Mouse (Mus musculus): ENCODE data around the gene Frmd4a. TPM values are rescaled to one million over a fixed set of nuclear protein-coding genes. Genes with fewer than 3 reads are reported as not detected.

Frmd4a gene
- total RNA-seq, 2 experiments from 2014 or later = 86.4 to 94.1 TPM

DNA sequence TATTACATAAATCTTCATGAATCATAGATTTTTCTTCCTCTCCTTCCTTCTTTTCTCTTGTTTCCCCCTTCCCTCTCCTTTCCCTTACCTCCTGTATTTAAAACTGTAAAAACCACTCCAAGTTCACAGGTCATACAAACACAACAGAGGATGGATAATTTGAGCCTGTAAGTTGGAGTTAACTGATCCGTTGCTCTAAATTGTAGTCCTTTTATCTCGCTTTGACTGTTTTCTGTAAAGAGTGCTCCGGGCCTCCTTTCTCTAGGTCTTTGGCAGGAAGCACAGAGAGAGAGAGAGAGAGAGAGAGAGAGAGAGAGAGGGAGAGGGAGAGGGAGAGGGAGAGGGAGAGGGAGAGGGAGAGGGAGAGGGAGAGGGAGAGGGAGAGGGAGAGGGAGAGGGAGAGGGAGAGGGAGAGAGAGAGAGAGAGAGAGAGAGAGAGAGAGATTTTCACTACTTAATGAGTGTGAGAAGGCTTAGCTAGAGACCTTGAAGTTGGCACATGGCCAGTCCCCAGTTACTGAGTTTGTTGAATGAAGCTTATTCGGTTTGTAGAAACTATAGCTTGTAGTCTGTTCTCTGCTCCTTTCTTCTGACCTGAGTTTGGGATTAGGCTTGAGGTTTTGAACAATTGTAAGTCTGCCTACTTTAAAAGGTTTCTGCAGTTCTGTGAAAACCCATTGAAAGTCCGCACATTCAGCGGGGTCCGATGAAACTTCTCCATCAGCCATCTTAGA is 499.5 kb downstream of the Frmd4a start:
- DNase-seq (ENCODE audit: low spot score in 2 of 2) = peak; percentile 37 to 61
- intact Hi-C loops (cut with DNase I) = no loop called here

DNA sequence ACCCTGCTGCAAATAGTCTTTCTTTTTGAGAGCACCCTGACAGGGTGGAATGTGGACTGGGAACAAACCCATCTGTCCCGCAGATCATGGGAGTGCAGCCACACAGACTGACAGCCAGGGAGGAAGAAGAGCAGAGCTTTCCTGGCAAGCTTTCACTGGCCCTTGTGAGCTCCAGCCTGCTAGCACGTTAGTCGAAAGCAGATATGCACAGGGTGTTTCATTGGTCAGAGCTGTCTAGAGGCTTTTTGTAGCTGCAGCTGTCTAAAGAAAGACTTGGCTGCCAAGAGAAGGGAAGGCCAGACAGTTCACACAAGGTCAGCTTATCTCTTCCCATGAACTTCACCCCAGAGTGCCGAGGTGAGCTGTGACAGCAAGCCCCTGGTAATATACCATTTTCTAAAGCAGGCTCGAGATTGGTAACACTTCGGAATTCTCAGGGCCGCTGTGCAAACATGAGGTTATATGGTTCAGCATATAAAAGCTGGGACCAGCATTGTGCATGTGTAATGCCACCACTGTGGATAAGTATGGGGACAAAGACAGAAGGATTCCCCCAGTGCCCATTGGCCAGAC is 500.1 kb downstream of the Frmd4a start:
- no peak for DNase-seq (ENCODE audit: low spot score in 2 of 2)
- intact Hi-C loops (cut with DNase I) = no loop called here

DNA sequence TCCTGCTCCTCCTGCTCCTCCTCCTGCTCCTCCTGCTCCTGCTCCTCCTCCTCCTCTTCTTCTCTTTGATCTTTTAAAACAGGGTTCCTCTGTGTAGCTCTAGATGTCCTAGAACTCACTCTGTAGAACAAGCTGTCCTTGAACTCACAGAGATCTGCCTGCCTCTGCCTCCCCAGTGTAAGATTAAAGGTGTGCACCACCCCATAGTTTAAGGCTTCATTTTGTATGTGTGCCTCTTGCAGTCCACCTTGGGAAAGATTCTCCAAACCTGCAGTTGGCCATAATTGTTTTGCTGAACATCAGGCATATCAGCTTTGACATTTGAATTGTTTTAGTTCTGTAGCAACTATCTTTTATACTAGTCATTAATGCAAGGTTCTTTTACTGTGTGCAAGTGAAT is 501.0 kb downstream of the Frmd4a start:
- intact Hi-C loops (cut with DNase I) = no loop called here
- no peak for DNase-seq (ENCODE audit: low spot score in 2 of 2)

DNA sequence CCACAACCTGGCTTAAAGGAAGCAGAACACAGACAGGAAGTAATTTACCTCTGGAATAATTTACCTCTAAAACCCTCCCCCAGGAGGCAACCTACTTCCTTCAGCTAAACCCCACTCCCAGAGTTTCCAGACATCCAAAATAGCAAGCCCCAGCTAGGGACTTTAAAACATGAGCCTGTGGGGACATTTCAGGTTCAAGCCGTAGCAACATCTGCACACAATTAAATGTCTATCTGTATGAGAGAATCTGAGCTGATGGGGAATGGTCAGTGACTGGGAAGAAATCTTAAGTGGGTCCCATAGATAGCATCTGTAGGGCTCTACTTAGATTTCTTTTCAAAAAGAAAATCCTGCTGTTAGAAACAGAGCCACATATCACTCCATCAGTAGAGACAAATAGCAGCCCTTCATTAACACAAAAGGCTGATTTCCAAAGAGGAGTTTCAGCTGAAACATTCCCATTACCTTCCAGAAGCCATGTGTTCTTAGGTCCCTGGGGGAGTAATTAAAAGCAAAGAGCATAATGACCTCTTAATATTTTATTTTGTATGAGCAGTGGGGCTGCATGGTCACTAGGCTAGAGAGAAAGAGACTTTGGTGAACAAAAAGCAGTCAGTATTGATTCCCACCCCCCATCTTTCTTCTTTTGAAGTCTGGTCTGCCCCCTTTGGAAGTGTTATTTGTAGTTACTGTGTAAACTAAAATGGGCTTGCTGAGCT is 505.4 kb downstream of the Frmd4a start:
- DNase-seq (ENCODE audit: low spot score in 2 of 2) = no peak
- intact Hi-C loops (cut with DNase I) = no loop called here

DNA sequence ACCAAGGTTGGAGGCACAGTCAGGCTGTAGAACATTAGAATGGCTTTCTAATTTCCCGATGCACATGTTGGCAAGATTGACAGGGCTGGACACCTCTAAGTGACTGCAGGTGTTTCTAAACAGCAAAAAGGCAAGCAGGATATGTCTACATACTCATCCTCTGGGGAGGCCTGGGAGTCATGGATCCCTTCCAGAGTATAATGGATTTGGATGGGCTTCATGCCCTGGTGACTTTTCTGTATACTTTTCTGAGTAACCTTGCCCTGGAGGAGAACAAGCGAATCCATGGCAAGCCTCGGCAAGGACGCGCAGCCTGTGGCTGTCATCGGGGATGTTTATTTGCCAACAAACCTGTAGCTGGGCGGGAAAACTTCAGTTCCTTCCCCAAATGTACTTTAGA is 509.6 kb downstream of the Frmd4a start:
- intact Hi-C loops (cut with DNase I) = no loop called here
- no peak for DNase-seq (ENCODE audit: low spot score in 2 of 2)

DNA sequence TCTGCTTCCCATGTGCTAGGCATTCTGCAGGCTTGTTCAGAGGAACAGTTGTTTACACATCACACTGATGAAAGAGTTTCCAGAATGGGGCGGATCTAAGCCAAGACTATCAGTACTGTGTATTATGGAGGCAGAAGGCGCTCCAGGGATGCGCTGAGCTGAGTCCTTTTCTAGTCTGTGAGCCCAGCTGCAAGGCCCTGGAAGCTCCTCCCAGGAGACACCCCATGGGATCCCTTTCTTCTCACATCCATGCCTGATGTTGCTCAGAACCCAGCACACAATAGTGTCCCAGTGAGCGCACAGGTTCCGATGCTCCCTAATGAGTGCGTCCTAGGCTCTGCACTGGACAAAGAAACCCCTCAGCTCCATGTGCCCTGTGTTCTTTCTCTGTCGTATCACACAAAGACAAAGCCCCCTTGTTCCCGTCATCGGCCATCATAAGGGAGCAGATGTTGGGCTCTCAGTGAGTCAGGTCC is 511.8 kb downstream of the Frmd4a start:
- peak in 1 of 2 experiments; percentile 59 for DNase-seq (ENCODE audit: low spot score in 2 of 2)
- intact Hi-C loops (cut with DNase I) = no loop called here

DNA sequence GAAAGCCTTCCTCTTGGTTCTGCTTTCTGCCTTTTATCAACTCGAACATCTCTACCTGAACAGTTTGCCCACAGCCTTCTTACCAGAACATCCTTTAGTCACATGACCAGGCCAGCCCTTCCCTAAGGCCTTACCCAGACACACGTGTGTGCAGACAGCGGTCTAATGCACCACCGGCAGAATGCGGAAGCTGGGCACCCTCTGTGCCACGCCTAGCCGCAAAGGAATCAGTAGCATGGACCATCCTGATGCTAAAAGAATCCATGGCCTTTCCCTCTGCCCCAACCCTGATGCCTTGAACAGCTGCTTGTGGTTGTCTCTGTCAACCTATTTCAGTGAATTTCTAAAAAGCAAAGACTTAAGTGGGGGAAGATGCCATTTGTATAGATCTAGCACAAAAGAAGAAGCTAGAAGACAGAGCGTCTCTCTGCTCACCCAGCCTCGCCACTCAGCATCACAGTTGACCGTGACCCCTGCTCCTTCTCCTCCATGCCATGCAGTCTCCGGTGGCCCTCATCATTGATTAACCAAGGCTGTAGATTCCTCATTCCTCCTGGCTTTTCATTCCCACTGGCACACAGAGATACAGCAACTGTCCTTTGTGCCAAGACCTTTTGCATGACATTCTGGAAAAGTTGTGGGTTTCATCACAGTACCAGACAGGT is 514.1 kb downstream of the Frmd4a start:
- DNase-seq (ENCODE audit: low spot score in 2 of 2) = no peak

DNA sequence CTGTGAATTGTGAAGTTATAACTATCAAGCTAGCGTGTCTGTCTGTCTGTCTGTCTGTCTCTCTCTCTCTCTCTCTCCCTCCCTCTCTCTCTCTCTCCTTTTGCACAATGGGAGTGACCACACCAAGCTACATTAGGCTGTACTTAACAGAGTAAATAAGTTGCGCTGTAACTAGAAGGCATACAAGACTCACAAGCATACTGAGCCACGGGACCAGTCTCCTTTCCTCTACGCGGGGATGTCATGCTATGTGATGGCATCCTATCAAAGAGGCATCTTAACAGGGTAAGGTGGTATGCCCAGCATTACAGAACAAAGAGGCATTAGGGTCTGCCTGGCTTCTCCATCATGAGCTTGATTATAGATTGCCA is 514.7 kb downstream of the Frmd4a start:
- intact Hi-C loops (cut with DNase I) = no loop called here
- no peak for DNase-seq (ENCODE audit: low spot score in 2 of 2)

More for the DNA sequence above, 514.1 kb downstream of the Frmd4a start:
- intact Hi-C loops (cut with DNase I) = no loop called here

DNA sequence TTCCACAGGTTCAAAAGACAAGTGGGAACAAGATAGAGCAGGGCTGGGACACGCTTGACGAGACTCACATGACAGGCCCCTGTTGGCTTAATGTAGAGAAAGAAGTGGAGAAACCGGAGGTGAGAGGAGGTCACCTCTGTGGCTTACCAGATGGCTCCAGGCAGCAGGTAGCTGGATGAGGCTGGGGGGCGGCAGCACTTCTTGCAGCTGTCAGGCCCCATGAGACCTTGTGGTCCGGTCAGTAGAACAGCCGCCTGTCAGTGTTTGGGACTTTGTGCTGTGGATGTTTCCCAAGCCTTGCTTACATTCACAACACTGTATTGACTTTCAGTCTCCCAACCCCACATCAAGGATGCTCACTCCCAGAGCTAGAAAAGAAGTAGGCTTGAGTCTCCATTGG is 515.4 kb downstream of the Frmd4a start:
- no peak for DNase-seq (ENCODE audit: low spot score in 2 of 2)
- intact Hi-C loops (cut with DNase I) = no loop called here

DNA sequence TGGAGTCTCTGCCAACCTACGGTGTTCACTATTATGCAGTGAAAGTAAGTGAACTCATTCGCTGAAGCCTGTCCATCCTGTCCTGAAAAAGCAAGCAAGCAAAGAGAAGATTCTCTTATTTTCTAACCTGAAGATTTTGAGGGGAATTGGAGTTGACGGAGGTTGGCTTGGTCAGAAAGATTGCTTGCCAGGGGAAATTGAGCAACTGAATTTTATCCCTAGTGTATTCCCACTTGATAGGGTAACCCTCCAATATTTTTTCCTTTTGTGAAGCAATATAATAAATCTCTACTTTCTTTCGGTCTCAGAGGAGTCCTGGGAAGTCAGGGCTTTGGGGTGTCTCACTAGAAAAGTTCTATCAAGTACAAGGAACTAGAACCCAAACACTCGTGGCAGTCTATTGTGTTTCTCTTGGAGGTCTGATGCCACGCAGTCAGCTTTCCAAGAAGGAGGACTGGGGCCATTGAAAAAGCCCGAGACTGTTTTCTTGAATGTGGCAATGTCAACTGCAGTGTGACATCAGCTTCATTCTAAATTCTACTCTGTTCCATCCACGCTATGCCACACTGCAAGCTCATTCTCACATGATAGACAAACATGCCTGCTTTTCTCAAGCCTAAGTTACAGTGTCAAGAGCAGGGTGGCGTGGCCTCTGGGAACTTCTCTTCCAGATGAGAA is 517.8 kb downstream of the Frmd4a start:
- DNase-seq (ENCODE audit: low spot score in 2 of 2) = no peak

DNA sequence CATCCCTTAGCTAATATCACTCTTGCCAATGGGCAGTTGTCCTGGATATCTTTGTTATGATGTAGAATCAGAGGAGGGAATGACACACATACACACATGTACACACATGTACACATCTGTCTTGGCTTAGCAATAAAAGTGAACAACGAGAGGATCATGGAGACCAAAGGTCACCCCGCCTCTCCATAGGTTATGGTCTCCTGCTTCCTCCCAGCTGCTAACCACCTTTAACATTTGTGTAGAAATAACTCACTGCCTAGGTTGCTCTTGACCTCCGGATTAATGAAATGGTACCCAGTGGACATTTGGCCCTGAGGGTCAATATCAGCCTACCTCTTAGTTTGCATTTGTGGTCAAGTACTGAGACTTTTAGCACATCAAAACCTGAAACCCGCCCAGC is 523.8 kb downstream of the Frmd4a start:
- no peak for DNase-seq (ENCODE audit: low spot score in 2 of 2)
- intact Hi-C loops (cut with DNase I) = no loop called here

More for the DNA sequence above, 517.8 kb downstream of the Frmd4a start:
- intact Hi-C loops (cut with DNase I) = no loop called here

DNA sequence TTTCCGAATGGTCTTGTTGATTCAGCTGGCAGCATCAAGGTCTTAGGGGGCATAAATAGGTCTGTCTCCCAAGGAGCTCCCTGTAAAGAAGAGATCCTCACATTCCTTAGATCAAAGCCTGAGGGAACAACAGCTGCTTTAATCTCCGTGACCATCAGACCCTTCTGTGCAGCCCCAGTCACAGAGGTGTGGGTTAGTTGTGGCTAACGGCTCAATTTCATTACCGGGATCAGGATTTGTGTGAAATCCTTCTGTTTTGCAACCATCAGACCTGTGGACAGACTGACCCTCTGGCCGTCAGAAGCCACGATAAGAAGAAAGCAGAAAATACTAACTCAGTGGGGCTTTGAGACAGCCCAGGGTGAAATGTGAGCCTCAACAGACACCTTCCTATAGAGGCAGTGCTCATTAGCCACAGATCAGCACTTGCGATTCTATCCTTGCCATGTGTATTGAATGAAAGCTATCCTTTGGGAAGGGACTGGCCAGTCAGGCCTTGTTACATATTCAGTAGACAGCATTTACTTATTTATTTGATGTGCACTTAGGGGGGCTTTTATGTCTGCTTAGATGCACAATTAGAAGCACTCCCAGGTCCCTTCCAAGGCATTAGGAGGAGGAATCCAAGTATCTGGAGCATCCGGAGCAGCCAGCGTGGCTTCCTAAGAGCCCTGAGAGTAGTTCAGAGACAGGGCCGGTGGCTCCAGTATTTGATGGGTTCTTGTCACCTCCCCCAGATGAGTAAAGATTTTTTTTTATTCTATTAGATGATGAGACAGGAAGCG is 524.5 kb downstream of the Frmd4a start:
- no peak for DNase-seq (ENCODE audit: low spot score in 2 of 2)
- intact Hi-C loops (cut with DNase I) = no loop called here

DNA sequence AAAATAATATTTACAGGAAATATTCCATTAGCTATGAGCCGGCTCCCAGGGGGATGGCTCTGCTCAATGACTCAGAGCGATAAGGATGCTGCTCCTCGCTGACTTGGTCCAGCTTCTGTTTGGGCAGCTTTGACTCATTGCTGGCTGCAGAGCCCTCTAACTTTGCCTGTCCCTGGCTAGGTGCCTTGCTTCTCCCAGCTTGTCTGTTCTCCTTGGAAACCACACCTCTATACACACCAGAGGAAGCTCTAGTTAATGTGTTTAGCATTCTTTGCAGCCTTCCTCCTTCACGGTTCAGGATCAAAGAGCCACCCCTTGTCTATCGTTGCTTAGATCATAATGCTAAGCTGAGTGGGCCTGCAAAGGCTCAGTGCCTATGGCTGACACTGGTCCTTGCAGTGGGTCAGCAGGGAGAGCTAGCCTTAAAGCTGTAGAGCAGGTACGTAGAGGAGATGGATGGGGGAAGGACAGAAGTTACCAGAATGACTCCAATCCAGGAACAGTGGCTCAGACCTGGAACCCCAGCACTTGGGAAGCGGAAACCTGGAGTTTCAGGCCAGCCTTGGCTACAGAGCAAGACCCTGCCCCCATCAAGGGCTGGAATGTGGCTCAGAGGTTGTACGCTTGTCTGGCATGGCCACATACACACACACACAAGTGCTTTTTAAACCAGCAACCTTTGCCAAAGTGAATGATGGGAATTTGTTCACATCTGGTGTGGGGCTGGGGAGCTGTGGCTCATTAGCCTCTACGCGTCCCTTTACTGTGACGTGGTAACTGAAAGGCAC is 525.3 kb downstream of the Frmd4a start:
- no peak for DNase-seq (ENCODE audit: low spot score in 2 of 2)
- intact Hi-C loops (cut with DNase I) = no loop called here

DNA sequence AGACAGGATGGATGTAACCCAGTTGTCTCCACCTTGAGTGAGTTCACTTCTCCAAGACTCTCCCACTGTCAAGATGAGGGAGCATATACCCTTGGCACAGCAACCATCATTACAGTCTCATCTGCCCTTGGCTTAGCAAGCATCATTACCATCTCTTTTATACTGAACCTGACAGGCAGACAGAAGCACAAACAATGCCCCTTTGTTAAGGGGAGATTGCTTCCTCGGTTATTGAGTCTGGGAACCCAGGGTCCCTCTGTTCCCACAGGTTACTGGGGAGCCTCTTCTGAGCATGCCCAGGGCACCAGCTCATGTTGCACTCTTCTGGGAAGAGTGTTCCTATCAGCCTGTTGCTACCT is 525.9 kb downstream of the Frmd4a start:
- no peak for DNase-seq (ENCODE audit: low spot score in 2 of 2)
- intact Hi-C loops (cut with DNase I) = no loop called here

DNA sequence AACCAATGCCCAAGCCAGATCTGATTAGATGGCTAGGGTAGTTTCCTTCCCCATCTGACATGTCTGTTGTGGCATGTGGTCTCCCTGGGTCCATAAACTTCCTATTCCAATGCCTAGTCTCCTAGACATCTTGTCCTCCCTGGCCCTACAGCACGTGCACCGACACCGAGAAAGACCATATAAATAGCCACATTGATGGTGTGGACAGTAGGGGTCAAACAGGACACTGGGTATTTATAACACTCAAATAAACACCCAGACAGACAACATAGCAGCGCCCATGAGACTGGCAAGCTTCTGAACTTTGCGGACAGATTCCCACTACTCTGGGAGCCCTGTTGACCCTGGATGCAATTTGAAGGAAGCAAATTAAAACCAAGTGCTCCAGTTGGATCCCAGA is 526.8 kb downstream of the Frmd4a start:
- DNase-seq (ENCODE audit: low spot score in 2 of 2) = no peak
- intact Hi-C loops (cut with DNase I) = no loop called here

DNA sequence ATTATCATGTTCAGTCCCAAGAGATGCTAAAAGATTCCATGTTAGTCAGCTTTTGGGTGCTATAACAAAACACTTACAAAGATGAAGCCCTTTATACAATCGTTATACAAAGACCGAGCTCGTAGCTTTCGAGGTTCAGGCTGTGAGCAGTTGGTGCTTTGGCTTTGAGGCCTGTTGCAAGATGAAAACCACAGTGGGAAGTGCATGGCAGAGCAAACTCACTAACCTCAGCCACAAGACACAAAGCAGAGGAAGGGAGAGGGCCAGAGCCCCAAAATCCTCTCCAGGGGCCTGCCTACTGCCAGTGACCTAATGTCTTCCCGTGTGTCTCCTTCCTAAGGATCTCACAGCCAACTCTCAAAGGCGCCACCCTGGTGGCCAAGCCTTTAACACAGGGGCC is 527.7 kb downstream of the Frmd4a start:
- DNase-seq (ENCODE audit: low spot score in 2 of 2) = no peak

DNA sequence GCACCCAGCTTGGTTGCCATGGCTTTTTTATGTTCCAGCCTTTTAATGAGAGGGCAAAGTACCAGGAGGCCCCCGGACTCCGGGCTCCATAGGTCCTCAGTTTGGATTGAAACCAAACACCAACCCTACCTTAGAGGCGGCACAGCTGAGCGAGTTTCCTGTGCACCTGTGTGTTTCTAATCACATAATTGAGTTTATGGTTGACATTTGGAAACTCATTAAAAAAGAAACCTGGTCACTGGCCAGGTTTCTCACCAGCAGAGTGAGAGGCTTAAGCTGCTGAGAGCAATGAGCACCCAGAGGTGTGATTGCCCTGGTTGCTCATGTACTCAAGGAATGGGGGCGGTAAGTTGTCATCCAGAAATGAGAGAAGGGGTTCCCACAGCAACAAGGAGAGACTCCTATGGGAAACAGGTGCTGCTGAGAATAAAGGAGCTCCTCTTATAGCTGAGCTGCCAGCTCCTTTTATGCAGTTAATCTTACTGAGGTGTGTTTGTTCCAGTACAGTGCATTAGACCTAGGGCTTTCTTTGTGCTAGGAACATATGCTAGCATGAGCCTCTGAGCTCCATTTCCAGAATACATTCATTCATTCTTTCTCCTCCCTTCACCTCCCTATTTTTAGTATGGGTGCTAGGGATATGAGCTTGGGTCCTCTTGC is 529.6 kb downstream of the Frmd4a start:
- DNase-seq (ENCODE audit: low spot score in 2 of 2) = no peak
- intact Hi-C loops (cut with DNase I) = no loop called here

More for the DNA sequence above, 527.7 kb downstream of the Frmd4a start:
- intact Hi-C loops (cut with DNase I) = no loop called here

DNA sequence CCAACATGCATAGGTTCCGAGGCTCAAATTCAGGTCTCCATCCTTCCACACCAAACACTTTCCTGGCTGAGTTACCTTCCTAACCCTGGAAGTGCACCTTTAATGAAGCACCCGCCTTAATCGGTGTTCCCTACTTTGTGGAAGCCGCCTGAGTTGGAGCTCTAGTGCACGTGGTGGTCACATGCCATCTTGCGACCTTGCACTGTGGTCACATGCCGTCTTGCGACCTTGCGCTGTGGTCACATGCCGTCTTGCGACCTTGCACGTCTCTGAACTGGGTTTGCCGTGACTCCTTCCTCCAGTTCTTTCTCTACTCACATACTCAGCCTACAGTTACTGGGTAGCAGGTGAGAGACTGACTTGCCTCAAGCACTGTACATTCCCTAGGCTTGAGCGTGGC is 531.8 kb downstream of the Frmd4a start:
- intact Hi-C loops (cut with DNase I) = no loop called here
- no peak for DNase-seq (ENCODE audit: low spot score in 2 of 2)

All from left cerebral cortex, postnatal 14 days (tissue).